Mouse (Mus musculus): Measurements from ENCODE around the gene Zfp827.

- TF ChIP-seq CTCF (conservative IDR thresholded peaks at IDR 0.05; ENCODE audit: insufficient read depth, insufficient read length, low read depth, low read length) (no peak), POLR2A (IDR thresholded peaks at IDR 0.05; ENCODE audit: low read depth, low read length) (no peak)
These were observed 93.4 kb downstream of the Zfp827 start for GRCm38 (mm10) chr8:79121614-79122013.
